Mouse (Mus musculus): ENCODE results near the gene Fancb.
A peak's percentile ranks its signal among the peaks of the same experiment; 100 is the strongest.

Fancb gene

DNA sequence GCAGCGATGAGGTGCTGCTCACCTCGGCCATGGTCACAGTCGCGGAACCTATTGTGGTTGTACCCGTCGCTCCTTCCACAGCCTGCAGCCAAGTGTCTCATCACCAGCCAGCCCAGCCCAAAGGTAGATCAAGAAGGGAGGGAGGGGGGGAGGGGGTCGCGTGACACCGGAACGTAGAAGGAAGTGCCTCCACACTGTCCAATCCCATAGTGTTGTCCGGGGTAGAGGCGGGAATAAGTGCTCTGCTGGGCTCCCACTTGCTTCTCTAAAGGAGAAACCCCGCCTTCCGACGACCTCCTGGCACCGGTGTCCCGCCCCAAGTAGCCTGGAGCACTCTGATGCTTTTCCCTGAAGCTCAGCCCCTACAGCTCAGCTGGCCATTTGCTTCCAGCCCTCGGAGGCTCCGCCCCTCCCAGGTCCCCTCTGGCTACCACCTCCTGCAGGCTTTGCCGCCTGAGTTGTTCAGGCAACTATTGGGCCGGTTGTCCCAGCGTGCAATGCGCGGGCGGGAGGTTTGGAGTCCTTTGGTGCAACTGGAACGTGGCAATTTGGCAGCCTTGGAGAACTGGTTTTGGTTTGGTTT, at the start of gene Fancb, which contains the start of gene Mospd2:
Fancb (plus strand) TSS at position 400 of the 583 bp plus-strand sequence.
Mospd2 (minus strand) TSS at position 183 of the 583 bp plus-strand sequence.
- peak; percentile 53 to 65 for DNase-seq (ENCODE audit: low spot score in 2 of 2)

DNA sequence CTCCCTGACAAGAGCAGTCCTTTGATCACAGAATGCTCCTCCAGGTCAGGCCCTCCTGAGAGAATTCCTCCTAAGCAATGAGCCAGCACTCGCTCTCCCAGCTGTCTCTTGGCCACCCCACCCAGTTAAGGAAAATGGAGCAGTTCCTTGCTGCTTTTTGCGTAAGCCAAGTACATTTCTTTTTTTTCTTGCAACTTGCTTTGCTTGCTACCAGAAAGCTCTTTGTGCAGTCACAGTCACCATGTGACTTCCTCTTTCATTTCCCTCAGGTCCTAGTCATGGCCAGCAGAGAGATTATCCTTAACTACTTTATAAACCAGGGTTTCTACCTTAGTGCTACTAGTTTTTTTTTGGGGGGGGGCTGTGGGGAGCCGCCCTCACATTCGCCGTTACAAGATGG, 38.9 kb upstream of the Fancb start:
- no peak for DNase-seq (ENCODE audit: low spot score in 2 of 2)

DNA sequence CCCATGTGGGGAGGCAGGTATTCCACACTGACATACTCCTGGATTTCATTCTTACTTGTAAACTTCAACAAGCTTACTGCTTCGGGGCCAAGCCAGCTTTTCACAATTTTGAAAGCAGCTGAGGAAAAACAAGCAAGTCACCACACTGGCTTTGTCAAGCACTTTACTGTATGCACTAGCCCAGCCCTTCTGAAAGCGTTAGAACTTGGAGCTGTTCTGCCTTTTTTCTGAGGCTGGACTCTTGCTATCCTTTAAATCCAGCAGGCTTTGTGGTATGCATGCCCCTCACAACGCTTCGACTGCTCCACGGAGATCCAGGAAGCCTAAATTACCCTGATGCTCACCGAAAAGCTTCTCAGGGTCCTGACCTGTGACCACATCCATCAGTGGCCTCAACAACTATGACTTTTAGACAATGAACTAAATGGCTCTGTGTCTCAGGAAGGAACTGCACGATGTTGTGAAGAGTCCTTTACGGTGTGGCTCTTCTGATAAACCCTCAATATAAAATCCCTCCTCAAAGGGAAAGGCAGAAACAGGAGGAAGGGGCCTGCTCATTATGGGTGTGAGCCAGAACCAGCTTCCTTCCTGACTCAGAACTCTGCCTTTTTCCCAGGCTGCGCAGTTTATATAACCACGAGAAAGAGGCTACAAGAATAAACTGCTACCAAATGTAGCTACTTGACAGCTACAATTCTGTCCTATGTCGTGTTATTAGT, 28.4 kb upstream of the Fancb start:
- DNase-seq (ENCODE audit: low spot score in 2 of 2), result no peak

DNA sequence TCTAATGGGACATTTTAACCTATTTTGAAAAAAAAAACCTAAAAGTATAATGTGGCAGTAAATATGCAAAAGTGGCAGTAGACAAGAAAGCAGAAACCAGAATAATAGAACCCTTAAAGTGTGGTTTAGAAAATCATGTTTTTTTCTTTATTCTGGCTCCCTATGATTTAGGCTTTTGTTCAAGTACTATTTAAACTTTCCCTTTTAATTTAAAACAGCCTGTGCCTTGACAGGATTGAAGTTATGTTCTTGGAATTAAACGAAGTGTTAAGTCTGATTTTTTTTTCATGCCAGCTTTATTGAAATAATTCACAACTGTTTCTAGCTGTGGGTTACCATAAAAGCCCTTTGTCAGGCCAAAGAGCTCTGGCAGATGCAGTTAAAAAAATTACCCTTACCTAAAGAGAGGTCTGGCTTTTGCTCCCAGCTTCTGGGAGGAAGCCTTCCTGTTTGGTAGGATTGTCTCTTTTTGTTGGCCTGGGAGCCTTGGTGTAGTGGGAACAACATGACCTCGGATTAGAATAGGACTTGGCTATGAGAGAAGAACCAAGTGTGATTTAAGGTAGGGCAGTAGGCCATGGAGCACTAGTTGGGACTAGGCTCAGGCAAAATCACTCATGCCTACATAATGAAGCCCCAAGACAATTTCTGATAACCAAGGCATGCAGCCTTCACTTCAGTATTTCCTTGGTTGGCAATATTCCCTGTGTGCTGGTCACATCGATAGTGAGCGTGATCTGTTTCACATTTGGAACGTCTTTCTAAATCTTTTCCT, 27.6 kb upstream of the Fancb start:
- DNase-seq (ENCODE audit: low spot score in 2 of 2), result no peak

DNA sequence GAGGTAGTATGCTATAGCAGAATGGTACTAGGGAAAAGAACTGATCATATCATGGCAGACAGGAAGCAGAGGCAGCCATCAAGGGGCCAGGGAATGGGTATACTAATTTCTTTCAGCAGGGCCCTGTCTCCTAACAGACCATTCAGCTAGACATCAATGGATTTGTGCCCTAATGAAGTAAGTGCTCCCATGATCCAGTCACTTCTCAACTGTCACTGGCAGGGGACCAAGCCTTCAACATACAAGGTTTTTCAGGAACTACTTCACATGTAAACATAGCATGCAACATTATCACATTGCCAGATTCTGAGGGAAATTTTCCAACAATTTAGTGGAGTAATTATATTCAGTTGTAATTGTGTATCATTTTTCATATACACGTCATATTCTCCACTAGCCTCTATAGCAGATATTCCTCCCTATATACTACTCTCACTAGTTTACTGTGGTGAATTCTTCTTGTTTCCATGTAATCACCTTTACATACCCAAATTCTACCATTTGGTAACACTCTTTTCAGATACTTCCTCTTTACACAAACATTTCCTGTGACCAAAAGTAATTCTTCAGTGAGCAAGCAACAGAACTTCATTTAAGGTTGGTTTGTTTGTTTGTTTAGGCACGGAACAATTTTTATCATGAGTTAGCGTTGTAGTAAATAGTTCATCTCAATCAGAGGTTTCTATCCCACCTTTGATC, 14.5 kb upstream of the Fancb start:
- DNase-seq (ENCODE audit: low spot score in 2 of 2), result no peak

DNA sequence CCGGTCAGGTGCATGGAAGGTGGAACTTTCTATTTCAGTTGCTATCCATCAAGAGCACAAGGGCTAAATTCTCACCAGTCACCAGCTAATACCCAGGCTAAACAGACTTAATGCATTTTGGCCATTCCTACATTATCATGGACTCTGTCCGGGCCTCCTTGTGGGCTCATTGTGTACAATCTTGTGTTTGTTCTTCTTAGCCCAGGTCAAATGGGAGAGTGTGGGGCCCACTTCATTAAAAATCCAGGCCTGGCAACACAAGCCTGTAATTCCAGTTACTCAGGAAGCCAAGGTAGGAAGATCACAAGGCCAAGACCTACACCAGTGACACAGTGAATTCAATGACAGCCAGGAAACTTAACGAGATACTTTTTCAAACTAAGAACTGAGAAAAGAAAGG, 9.2 kb upstream of the Fancb start:
- no peak for DNase-seq (ENCODE audit: low spot score in 2 of 2)

DNA sequence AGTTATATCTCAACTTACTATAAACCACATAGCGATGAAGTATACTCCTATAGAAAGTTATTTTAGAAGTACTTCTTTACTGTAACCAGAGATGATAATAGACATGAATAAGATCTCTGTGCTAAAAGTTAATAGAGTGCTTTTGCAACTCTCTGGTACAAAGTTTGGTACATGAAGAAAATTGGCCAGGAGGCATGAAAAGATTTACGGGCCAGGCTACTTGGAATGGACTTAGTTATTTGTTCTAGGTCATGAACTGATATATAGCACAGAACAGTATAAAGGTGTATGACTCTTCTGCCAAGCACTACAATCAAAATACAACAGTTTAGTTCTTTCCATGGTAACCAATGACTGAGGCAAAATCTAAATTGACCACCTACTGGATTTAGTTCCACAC, 1.5 kb upstream of the Fancb start:
- DNase-seq (ENCODE audit: low spot score in 2 of 2), result no peak

DNA sequence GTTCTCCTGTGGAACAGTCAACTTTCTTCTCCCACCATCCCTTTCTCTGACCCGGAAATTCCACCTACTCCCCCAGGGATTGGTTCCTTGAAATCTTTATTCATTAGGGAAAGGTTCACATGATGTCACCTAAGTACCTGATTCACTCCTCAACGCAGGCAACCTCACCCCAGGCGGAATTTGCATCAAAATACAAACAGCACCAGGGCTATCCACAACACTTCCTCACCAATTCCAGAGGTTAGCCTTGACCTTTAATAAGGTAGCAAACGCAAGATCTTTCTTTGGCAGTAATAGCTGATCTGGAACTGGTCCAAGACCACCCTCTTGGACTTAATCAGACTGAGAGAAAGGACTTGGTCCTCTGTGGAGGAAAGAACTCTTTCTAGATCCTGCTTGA, 22.7 kb downstream of the Fancb start:
- no peak for DNase-seq (ENCODE audit: low spot score in 2 of 2)

DNA sequence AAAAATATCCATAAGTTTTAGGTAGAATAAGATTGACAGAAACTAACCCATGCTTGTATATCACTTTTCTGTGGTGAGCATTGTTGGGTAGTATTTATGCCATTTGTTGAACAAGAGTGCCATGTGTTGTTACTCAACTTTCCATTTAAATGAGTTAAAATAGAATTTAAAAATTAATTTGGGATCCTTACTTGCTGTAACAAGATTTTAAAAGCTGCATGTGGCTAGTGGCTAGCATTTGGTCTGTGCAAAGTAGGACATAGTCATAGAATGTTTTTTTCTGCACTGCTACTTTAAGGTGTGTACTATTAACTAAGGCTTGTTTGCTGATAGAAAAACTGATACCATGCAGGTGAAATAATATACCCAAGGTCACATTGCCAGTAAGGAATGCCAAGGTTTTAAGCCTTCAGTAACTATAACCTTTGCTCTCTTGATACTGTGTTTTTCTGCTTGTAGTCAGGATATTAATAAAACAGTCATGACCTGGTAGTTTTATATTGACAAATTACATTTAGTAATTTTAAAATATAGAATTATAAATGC, 24.5 kb downstream of the Fancb start, which contains the start of gene Gm17604:
Gm17604 (minus strand) TSS at position 51 of the 546 bp plus-strand sequence.
- no peak for DNase-seq (ENCODE audit: low spot score in 2 of 2)
